Mouse (Mus musculus) bone marrow macrophage, adult 2 months (primary cell): ENCODE measurements around the gene Ap1m2. TPM values are rescaled to one million over a fixed set of nuclear protein-coding genes. Genes with fewer than 3 reads are reported as not detected.

Experiments
- H3K27ac ChIP-seq: 2 replicates; pipeline ENCODE4 v1.5.1; 2012; ENCODE audit warnings: low read depth, low read length; ENCODE audit not compliant: insufficient read depth
- H3K4me1 ChIP-seq: 2 replicates; pipeline ENCODE4 v1.6.1; 2012; ENCODE audit warnings: low read length; ENCODE audit not compliant: control insufficient read depth, insufficient read depth
- H3K4me3 ChIP-seq: 2 replicates; pipeline ENCODE4 v1.5.1; 2012; ENCODE audit warnings: mild to moderate bottlenecking, low read length, moderate library complexity; ENCODE audit not compliant: insufficient read depth
- CTCF ChIP-seq: IDR thresholded peaks from 2 replicates; pipeline ENCODE4 v1.5.1; 2012; ENCODE audit warnings: low read depth, mild to moderate bottlenecking, low read length, moderate library complexity
- POLR2A ChIP-seq: IDR thresholded peaks from 2 replicates; pipeline ENCODE4 v1.6.1; 2012; ENCODE audit warnings: mild to moderate bottlenecking, low read depth, low read length, borderline replicate concordance
- polyA plus RNA-seq: library from polyadenylated mRNA; stranded (reverse); fragments of >200 nt; gene quantifications from 2 replicates; pipeline ENCODE4 v1.2.4, GENCODE M21; 2012; ENCODE audit not compliant: missing spikeins, insufficient read depth, insufficient read length

Gene Ap1m2
- polyA plus RNA-seq = not detected in 2 replicates

DNA sequence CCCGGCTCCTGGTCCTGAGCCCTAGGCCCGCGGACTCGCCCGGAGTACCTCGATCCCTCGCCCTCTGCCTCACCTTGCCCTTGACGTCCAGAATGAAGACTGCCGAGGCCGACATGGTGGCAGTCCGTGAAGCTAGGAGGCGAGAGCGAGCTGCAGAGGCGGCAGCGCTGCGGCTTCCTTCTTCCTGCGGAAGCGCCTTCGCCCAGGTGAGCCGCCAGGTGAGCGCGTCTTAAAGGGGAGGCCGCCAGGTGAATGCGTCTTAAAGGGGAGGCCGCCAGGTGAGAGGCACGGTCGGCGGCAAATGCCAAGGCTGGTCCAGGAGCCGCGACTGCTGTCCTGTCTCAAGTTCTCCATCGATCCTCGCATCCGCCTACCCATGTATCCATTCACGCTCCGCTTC, at the start of gene Ap1m2:
TSS of gene Ap1m2 (minus strand) at position 204 of the 400 bp plus-strand sequence.
- H3K4me1 ChIP-seq = peaks cover 4% of the 10 kb centered on the region; the same call in 1 of the 2 replicates
- TF ChIP-seq CTCF (no peak), POLR2A (no peak)
- H3K4me3 ChIP-seq = no peak within 1 kb of the TSS
- H3K27ac ChIP-seq = no peak within 1 kb of the TSS

DNA sequence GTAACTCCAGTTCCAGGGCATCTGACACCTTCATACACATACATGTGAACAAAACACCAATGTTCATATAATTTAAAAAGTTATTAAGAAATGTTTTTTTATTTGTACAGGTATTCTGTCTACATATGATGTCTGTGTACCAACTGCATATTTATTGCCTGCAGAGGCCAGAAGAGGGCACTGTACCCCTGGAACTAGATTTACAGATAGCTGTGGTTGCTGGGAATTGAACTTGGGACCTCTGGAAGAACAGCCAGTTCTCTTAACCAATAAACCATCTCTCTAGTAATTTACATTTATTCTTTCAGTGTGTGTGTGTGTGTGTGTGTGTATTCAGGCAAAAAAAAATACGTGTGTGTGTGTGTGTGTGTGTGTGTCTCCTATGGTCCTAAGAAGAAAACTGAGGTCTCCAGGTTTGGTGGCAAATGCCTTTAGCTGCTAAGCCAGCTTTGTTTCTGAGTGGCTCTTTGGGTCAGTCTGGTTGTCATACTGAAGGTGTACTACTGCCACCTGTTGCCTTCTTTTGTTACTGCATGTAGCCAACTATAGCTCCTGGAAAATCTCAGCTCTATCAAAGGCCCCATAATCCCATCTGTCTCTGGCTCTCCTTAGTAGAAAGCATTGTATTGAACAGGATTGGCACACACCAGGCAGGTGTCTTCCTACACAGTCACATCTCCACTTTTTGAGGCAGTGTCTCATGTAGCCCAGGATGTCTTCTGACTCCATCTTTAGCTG, 45.0 kb upstream of the Ap1m2 start:
- Histone ChIP-seq H3K27ac (no peak overlapping the region), H3K4me1 (no peaks in the 10 kb centered on the region), H3K4me3 (no peak overlapping the region)
- TF ChIP-seq CTCF = no peak
- no peak for TF ChIP-seq POLR2A

DNA sequence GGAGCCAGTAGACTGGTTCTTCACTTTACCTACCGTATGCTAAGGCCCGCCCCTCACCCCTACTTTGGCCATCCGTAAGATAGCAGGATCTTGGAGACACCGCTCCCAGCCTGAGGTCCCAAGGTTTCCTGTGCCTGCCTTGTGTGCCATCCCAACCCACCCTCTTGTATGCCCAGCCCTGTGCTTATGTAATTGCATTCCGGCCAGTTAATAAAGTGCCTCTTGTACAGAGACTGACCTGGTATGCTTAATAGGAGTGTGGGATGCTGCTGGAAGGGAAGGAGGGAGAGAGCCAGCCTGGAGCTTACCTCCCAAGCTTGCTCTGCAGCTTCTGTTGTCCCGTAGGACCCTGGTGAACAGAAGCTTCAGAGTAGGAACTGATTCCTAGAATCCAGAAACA, 42.7 kb upstream of the Ap1m2 start:
- H3K4me3 ChIP-seq = no peak overlapping the region
- TF ChIP-seq CTCF (no peak), POLR2A (no peak)
- no peaks in the 10 kb centered on the region for H3K4me1 ChIP-seq
- H3K27ac ChIP-seq = no peak overlapping the region

DNA sequence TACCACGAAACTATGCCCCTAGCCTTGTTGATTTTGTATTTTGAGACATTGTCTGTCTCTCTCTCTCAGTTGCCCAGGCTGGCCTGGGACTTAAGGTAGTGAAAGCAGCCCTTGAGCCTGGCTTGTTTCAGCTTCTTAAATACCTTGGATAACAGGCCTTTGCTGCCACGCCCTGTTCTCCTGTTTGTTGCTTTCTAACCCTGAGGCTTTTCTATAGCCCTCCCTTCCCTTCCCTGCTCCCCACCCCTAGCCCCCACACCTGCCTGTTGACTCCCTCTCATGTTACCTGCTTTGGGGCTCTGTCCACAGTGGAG, 41.2 kb upstream of the Ap1m2 start:
- TF ChIP-seq POLR2A = no peak
- no peak for TF ChIP-seq CTCF
- no peak overlapping the region for H3K4me3 ChIP-seq
- H3K4me1 ChIP-seq = no peaks in the 10 kb centered on the region
- H3K27ac ChIP-seq = no peak overlapping the region

DNA sequence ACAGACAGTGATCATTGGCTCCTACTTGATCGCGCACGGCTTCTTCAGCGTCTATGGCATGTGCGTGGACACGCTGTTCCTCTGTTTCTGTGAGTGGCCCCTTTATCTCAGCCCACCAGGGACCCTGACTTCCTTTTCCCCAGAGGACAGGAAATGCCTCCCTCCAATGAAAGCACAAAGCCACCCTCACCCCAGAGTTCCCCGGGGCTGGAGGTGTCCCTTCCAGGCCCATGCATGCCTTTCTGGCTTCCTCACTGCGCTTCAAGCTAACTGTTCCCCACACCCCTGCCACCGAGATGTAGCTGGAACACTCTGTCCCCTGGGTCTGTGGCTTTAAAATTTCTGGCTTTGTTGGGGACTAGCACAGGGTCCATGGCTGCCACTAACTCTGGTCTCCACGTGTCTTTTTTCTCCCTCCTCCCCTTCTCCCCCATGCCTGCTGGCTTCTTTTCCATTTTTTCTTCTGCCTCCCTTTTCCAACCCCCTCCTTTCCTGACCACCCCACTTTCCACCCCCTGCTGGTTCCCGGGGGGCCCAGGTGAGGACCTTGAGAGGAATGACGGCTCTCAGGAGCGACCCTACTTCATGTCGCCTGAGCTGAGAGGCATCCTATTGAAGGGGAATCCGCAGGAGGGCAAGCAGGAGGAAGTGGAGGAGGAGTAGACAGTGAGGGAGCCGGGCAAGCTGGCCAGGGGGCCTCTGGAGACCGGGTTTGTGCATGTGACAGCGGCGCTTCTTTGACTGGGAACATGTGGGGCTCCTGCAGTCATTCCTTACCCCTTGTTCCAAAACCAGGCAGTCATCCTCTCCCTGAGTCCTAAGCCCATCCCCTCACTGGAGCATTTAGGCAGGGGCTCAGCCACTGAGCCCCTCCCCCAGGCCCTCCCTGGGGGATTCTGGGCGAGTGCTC, 40.6 kb upstream of the Ap1m2 start:
- Histone ChIP-seq H3K4me3 (no peak overlapping the region), H3K27ac (no peak overlapping the region)

DNA sequence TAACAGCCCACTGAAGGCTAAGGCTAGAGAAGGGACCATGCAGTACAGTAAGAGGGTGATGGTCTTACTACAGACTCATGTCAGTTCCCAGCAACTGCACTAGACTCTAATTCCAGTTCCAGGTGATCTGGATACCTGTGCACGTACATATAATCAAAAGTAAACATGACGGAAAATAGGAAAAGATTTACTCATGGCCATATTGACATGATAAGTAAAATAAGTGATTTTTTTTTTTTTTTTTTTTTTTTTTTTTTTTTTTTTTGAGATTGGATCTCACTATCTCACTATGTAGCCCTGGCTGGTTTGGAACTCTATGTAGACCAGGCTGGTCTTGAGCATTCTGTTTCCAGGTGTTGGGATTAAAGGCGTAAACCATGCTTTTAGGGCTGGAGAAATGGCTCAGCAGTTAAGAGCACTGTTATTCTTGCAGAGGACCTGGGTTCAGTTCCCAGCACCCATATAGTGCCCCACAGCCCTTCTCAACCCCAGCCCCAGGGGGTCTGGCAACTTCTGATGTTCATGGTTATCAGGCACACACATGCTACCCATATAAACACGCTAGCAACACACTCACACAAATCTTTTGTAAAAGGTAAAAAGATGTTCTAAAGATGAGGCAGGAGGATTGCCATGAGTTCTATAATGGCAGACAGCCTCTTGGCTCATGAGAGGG, 39.7 kb upstream of the Ap1m2 start:
- Histone ChIP-seq H3K4me3 (no peak overlapping the region), H3K27ac (no peak overlapping the region), H3K4me1 (0 out of 2 replicates have a peak, but pooled peaks cover 3% of the 10 kb centered on the region)
- TF ChIP-seq POLR2A = no peak
- TF ChIP-seq CTCF = no peak

More for the DNA sequence above, 40.6 kb upstream of the Ap1m2 start:
- TF ChIP-seq CTCF = no peak
- no peak for TF ChIP-seq POLR2A
- H3K4me1 ChIP-seq = 0 out of 2 replicates have a peak, but pooled peaks cover 3% of the 10 kb centered on the region

DNA sequence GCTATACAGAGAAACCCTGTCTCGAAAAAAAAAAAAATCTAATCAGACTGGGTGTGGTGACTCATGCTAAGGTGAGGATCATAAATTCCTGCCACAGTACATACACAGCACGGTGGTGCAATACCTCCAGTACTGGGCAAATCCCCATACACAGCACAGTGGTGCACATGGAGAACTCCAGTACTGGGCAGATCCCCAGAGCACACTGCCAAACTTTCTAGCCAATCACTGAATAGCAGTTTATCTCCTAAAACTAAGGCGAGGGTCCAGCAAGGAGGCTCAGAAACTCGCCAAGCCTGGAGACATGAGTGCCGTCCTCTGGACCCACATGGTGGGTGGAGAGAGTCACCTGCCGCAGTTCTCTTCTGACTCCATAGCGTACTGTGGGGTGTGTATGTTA, 39.0 kb upstream of the Ap1m2 start:
- H3K27ac ChIP-seq = no peak overlapping the region
- no peak overlapping the region for H3K4me3 ChIP-seq
- no peak for TF ChIP-seq CTCF
- TF ChIP-seq POLR2A = no peak
- 0 out of 2 replicates have a peak, but pooled peaks cover 3% of the 10 kb centered on the region for H3K4me1 ChIP-seq

DNA sequence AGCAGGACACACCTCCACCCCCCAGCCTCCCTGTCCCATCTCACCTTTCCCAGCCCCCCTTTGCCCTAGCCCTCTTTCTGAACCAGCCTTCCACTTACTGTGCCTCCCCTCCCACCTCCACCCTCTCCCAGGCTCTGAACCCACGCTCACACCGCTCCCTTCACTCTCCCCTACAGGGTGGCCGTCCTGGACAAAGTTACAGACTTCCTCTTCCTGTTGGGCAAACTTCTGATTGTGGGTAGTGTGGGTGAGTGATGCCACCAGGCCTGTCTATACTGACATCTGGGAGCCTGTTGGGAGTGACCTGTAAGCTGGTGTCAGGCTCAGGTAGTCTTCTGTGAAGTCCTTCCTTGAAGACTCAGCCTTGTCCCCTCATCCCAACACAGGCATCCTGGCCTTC, 36.0 kb upstream of the Ap1m2 start:
- 0 out of 2 replicates have a peak, but pooled peaks cover 3% of the 10 kb centered on the region for H3K4me1 ChIP-seq
- no peak overlapping the region for H3K4me3 ChIP-seq
- H3K27ac ChIP-seq = no peak overlapping the region
- TF ChIP-seq POLR2A (no peak), CTCF (no peak)

DNA sequence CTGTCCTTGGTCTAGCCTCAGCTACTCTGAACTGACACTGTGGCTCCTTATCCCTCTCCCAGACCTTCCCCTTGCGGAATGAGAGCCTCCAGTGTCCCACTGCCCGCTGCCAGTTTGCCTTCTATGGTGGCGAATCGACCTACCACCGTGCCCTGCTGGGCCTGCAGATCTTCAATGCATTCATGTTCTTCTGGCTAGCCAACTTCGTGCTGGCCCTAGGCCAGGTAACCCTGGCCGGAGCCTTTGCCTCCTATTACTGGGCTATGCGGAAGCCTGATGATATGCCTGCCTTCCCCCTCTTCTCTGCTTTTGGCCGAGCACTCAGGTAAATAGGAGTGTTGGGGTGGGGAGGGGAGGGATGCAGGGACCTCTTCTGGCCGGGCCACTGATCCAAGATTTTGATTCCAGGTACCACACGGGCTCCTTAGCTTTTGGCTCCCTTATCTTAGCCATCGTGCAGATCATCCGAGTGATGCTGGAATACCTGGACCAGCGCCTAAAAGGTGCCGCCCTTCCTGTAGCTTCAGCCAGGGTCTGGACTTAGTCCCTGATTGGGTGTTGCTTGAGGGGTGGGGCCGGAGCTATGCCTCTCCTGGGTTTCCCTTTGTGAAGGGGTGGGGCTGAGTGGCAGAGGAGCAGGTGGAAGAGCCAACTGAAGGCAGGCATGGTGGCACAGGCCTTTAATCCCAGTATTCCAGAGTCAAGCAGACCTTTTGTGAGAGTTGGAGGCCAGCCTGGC, 34.7 kb upstream of the Ap1m2 start:
- Histone ChIP-seq H3K27ac (no peak overlapping the region), H3K4me3 (no peak overlapping the region), H3K4me1 (0 out of 2 replicates have a peak, but pooled peaks cover 3% of the 10 kb centered on the region)
- TF ChIP-seq POLR2A (no peak), CTCF (no peak)
